Comparison of ENCODE assay signal across 16 mouse cellular contexts in the genomic region with DNA sequence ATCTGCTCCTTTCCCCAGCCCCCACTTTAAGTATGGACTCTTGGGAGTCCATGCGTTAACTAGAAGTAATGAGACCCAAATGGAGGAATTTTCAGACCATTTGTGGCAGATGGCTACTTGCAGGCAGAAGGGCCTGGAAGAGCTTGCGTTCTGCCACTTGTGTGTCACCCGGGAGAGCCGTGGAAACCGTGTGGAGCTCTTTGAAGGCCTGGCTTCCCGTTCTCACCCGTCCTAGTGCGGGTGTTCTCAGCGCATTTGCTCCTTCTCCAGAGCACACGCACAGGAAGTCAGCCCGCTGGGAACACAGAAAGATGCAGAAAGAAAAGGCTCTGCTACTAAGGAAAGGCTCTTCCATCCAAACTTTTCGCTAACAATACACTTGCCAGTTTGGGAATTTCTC. TPM values are rescaled to one million over a fixed set of nuclear protein-coding genes. Genes with fewer than 3 reads are reported as not detected.
A peak's percentile ranks its signal among the peaks of the same experiment; 100 is the strongest.
DNase-seq lines count a peak whose midpoint lies in the region; ATAC-seq and TF ChIP-seq lines count a peak whose summit lies in the region.
"Had no signal": no experiment of that assay in that cellular context is flagged by ENCODE, and none has a peak within 500 bp of the region (broad histone marks: within the 10 kb centered on the region; RNA-seq: fewer than 3 reads in every experiment).

No protein-coding gene starts in this region.

- no peak for TF ChIP-seq EP300 in liver, postnatal 0 days (IDR thresholded peaks at IDR 0.05; ENCODE audit: low read depth)

- DNase-seq in embryo, embryonic 11 days: peak; percentile 49
- no peak for DNase-seq in embryo, embryonic 10.5 days (ENCODE audit: low spot score)
- no peak for DNase-seq in kidney, postnatal 14 days
- peak; percentile 34 for DNase-seq in ZHBTc4 (ENCODE audit: low read depth, low spot score)
- DNase-seq in liver, postnatal 0 days: no peak
- DNase-seq in layer of hippocampus, postnatal 36 days: no peak
- DNase-seq: cerebellum, adult 18-20 months; gastrocnemius, postnatal 14 days; lung, postnatal 4 days had no signal

- WGBS in kidney, embryonic 14.5 days: 31% methylated on average over 12 of the region's 12 CpGs
- WGBS in limb, embryonic 13.5 days: 9% methylated on average over 12 of the region's 12 CpGs
- 44% methylated on average over 12 of the region's 12 CpGs for WGBS in liver, postnatal 0 days (ENCODE audit: insufficient replicate concordance)

- H3K27ac ChIP-seq in kidney, embryonic 14.5 days (ENCODE audit: low read depth, low read length): peak overlapping the region; percentile 79
- H3K27ac ChIP-seq in limb, embryonic 13.5 days: peak overlapping the region; percentile 86
- H3K27ac ChIP-seq in liver, postnatal 0 days (ENCODE audit: low read depth): no peak overlapping the region
- H3K27ac ChIP-seq: layer of hippocampus, adult 2 months; liver, embryonic 14.5 days had no signal

- peak overlapping the region; percentile 34; the same call in 1 of the 2 replicates for H3K9ac ChIP-seq in kidney, embryonic 14.5 days (ENCODE audit: low read depth, low read length)
- peak overlapping the region; percentile 50 for H3K9ac ChIP-seq in limb, embryonic 13.5 days
- H3K9ac ChIP-seq in liver, postnatal 0 days (replicated peaks): no peak overlapping the region
- H3K9ac ChIP-seq: liver, embryonic 14.5 days had no signal

- no peaks in the 10 kb centered on the region for H3K9me3 ChIP-seq in kidney, embryonic 14.5 days (ENCODE audit: control insufficient read depth, low read length)
- H3K9me3 ChIP-seq in limb, embryonic 13.5 days: no peaks in the 10 kb centered on the region
- no peaks in the 10 kb centered on the region for H3K9me3 ChIP-seq in liver, postnatal 0 days (ENCODE audit: low read length)

- H3K27me3 ChIP-seq in kidney, embryonic 14.5 days (ENCODE audit: control insufficient read depth, insufficient read depth, low read length): no peaks in the 10 kb centered on the region
- no peaks in the 10 kb centered on the region for H3K27me3 ChIP-seq in limb, embryonic 13.5 days
- H3K27me3 ChIP-seq in liver, postnatal 0 days (ENCODE audit: insufficient read depth, low read length): 0 out of 2 replicates have a peak, but pooled peaks cover 4% of the 10 kb centered on the region

- TF ChIP-seq CTCF in liver, postnatal 0 days (IDR thresholded peaks at IDR 0.05; ENCODE audit: low read depth): no peak

- no peak for ATAC-seq in kidney, embryonic 14.5 days (ENCODE audit: low FRiP score, low TSS enrichment)
- ATAC-seq in limb, embryonic 13.5 days (ENCODE audit: low FRiP score, low read depth): no peak
- ATAC-seq in liver, postnatal 0 days: no peak
- ATAC-seq: forebrain, embryonic 16.5 days had no signal

- H3K36me3 ChIP-seq in kidney, embryonic 14.5 days (ENCODE audit: control insufficient read depth, insufficient read depth, low read length): no peaks in the 10 kb centered on the region
- no peaks in the 10 kb centered on the region for H3K36me3 ChIP-seq in limb, embryonic 13.5 days
- no peaks in the 10 kb centered on the region for H3K36me3 ChIP-seq in liver, postnatal 0 days (replicated peaks; ENCODE audit: insufficient read depth, low read length)

- H3K4me1 ChIP-seq in kidney, embryonic 14.5 days (ENCODE audit: control insufficient read depth, insufficient read depth, low read length): peaks cover 51% of the 10 kb centered on the region
- H3K4me1 ChIP-seq in limb, embryonic 13.5 days: peaks cover 75% of the 10 kb centered on the region
- peaks cover 3% of the 10 kb centered on the region; the same call in 1 of the 2 replicates for H3K4me1 ChIP-seq in liver, postnatal 0 days (ENCODE audit: insufficient read depth)

- no peak overlapping the region for H3K4me3 ChIP-seq in kidney, embryonic 14.5 days (ENCODE audit: low read length)
- no peak overlapping the region for H3K4me3 ChIP-seq in limb, embryonic 13.5 days
- no peak overlapping the region for H3K4me3 ChIP-seq in liver, postnatal 0 days (ENCODE audit: low read depth, low read length)
- H3K4me3 ChIP-seq: layer of hippocampus, adult 2 months had no signal

- no peak overlapping the region for H3K4me2 ChIP-seq in kidney, embryonic 14.5 days (replicated peaks; ENCODE audit: low read depth, low read length)
- H3K4me2 ChIP-seq in limb, embryonic 13.5 days (replicated peaks): peak overlapping the region; percentile 40; the same call in 1 of the 2 replicates
- H3K4me2 ChIP-seq in liver, postnatal 0 days (ENCODE audit: low read depth, low read length): no peak overlapping the region

RNA-seq across cellular contexts. Expression of a gene that starts 1.7 kb away (rescaled TPM):
- polyA plus RNA-seq in kidney, embryonic 14.5 days (2014; fragmentation: Nextera tagmentation; extraction: Ambion mirVana): 22.7 and 29.8 TPM in 2 replicates
- 10.4 and 11.1 TPM in 2 replicates for polyA plus RNA-seq in limb, embryonic 13.5 days (2015; fragmentation: Nextera tagmentation; extraction: Ambion mirVana)
- 0.63 and 2.1 TPM in 2 replicates for polyA plus RNA-seq in liver, postnatal 0 days (2015; fragmentation: Nextera tagmentation; extraction: Ambion mirVana)
- total RNA-seq in layer of hippocampus, postnatal 36 days (2021): 1 to 10 TPM in 1 of 2 experiments, under 1 TPM in 1; 0.92 to 2.0 TPM

RNA-seq across cellular contexts. Expression of a gene that starts 25.1 kb away (rescaled TPM):
- polyA plus RNA-seq in kidney, embryonic 14.5 days (2014; fragmentation: Nextera tagmentation; extraction: Ambion mirVana): 0.09 and 0.12 TPM in 2 replicates
- 2.3 and 2.7 TPM in 2 replicates for polyA plus RNA-seq in limb, embryonic 13.5 days (2015; fragmentation: Nextera tagmentation; extraction: Ambion mirVana)
- 0.05 TPM in 1 of 2 replicates, not detected in the other for polyA plus RNA-seq in liver, postnatal 0 days (2015; fragmentation: Nextera tagmentation; extraction: Ambion mirVana)
- not detected for total RNA-seq in layer of hippocampus, postnatal 36 days (2021)
- total RNA-seq: layer of hippocampus, adult 2 months had no signal
- polyA plus RNA-seq: small intestine, adult 2 months had no signal

RNA-seq across cellular contexts. Expression of a gene that starts 33.4 kb away (rescaled TPM):
- 0.51 TPM in 1 of 2 replicates, not detected in the other for polyA plus RNA-seq in kidney, embryonic 14.5 days (2014; fragmentation: Nextera tagmentation; extraction: Ambion mirVana)
- 0.22 and 0.34 TPM in 2 replicates for polyA plus RNA-seq in limb, embryonic 13.5 days (2015; fragmentation: Nextera tagmentation; extraction: Ambion mirVana)
- polyA plus RNA-seq in liver, postnatal 0 days (2015; fragmentation: Nextera tagmentation; extraction: Ambion mirVana): not detected in 2 replicates
- 1 to 10 TPM in 1 of 2 experiments, under 1 TPM in 1; 0.70 to 1.2 TPM for total RNA-seq in layer of hippocampus, postnatal 36 days (2021)
- polyA plus RNA-seq: forebrain, embryonic 16.5 days; intestine, embryonic 14.5 days; small intestine, adult 2 months had no signal

RNA-seq across cellular contexts. Expression of a gene that starts 33.5 kb away (rescaled TPM):
- 35.2 and 56.8 TPM in 2 replicates for polyA plus RNA-seq in kidney, embryonic 14.5 days (2014; fragmentation: Nextera tagmentation; extraction: Ambion mirVana)
- 34.7 and 34.9 TPM in 2 replicates for polyA plus RNA-seq in limb, embryonic 13.5 days (2015; fragmentation: Nextera tagmentation; extraction: Ambion mirVana)
- polyA plus RNA-seq in liver, postnatal 0 days (2015; fragmentation: Nextera tagmentation; extraction: Ambion mirVana): 10.8 and 12.6 TPM in 2 replicates
- total RNA-seq in layer of hippocampus, postnatal 36 days (2021): 10 to 100 TPM; 19.2 to 25.2 TPM

Comparison
In these comparisons a context has a peak if more than half of its experiments do, and no peak if none do; other contexts are left out.
1. DNase-seq: peak in embryo, embryonic 11 days (single experiment) and ZHBTc4 (single experiment); none in embryo, embryonic 10.5 days (single experiment), kidney, postnatal 14 days (single experiment), liver, postnatal 0 days (single experiment) and layer of hippocampus, postnatal 36 days (0 of 2).